Mouse (Mus musculus) small intestine, adult 2 months (tissue): ENCODE results near the gene Ranbp6. TPM values are rescaled to one million over a fixed set of nuclear protein-coding genes. Genes with fewer than 3 reads are reported as not detected.
A peak's percentile ranks its signal among the peaks of the same experiment; 100 is the strongest.

Experiments
- H3K27ac ChIP-seq: fragments of 200-500 bp; 2 replicates; pipeline ENCODE4 v1.5.1; 2012; ENCODE audit warnings: low read depth, low read length, control low read depth, inconsistent platforms; ENCODE audit not compliant: insufficient read depth
- H3K27me3 ChIP-seq: fragments of 200-500 bp; 2 replicates; pipeline ENCODE4 v1.6.1; 2012; ENCODE audit warnings: mild to moderate bottlenecking, moderate library complexity, low read length, inconsistent platforms; ENCODE audit not compliant: control insufficient read depth, insufficient read depth
- H3K36me3 ChIP-seq: fragments of 200-500 bp; 2 replicates; pipeline ENCODE4 v1.6.1; 2012; ENCODE audit warnings: mild to moderate bottlenecking, low read length, control low read depth, inconsistent platforms; ENCODE audit not compliant: control insufficient read depth, insufficient read depth
- H3K4me1 ChIP-seq: fragments of 200-500 bp; 2 replicates; pipeline ENCODE4 v1.6.1; 2012; ENCODE audit warnings: low read length, inconsistent platforms, mixed read lengths; ENCODE audit not compliant: control insufficient read depth, insufficient read depth, insufficient read length
- H3K4me3 ChIP-seq: fragments of 200-500 bp; 2 replicates; pipeline ENCODE4 v1.5.1; 2012; ENCODE audit warnings: low read depth, mild to moderate bottlenecking, control low read depth, inconsistent platforms, low read length, moderate library complexity
- CTCF ChIP-seq: fragments of 200-500 bp; IDR thresholded peaks from 2 replicates; pipeline ENCODE4 v1.5.1; 2012; ENCODE audit warnings: low read depth, mild to moderate bottlenecking, control low read depth, inconsistent platforms, low read length, moderate library complexity, mixed read lengths; ENCODE audit not compliant: insufficient replicate concordance, insufficient read length; ENCODE audit errors: extremely low read depth
- POLR2A ChIP-seq: fragments of 200-500 bp; IDR thresholded peaks from 2 replicates; pipeline ENCODE4 v1.6.1; 2012; ENCODE audit warnings: low read depth, mild to moderate bottlenecking, control low read depth, inconsistent platforms, low read length, moderate library complexity
- WGBS: fragments of 180-500 bp; shearing (Covaris S2); methylation state at CpG from one replicate; pipeline ENCODE4 v1.1.7; 2018; 5-methylcytosine and 5-hydroxymethylcytosine counted together
- polyA plus RNA-seq: library from polyadenylated mRNA; depleted of rRNA; stranded (reverse); fragments of >200 nt; gene quantifications from 2 replicates; pipeline ENCODE4 v1.2.3, GENCODE M21; 2012

Gene Ranbp6
- polyA plus RNA-seq, 1 experiment: 0.42 TPM

DNA sequence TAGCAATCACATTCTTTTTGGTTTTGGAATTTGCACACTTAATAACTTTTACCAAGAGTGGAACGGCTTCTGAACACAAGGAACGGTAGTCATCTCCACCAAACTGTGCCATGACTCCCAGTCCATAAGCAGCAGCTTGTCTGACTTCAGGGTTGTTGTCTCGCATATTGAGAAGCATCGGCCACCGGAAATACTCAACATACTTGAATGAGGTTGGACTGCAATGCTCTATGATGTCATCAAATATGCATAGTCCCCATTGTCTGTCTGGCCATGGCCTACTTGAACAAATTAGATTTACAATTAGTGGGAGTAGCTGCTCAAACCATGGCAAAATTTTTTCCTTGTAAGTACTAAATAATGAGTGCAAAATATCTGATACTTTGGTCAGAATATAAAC is 2.8 kb downstream of the Ranbp6 start:
- H3K4me3 ChIP-seq: no peak overlapping the region
- peaks cover 6% of the 10 kb centered on the region; the same call in 1 of the 2 replicates for H3K4me1 ChIP-seq
- H3K27me3 ChIP-seq: no peaks in the 10 kb centered on the region
- H3K27ac ChIP-seq: no peak overlapping the region
- 95% methylated on average over 5 of the region's 5 CpGs for WGBS
- no peak for TF ChIP-seq CTCF
- TF ChIP-seq POLR2A: no peak
- peaks cover 7% of the 10 kb centered on the region; the same call in 1 of the 2 replicates for H3K36me3 ChIP-seq

DNA sequence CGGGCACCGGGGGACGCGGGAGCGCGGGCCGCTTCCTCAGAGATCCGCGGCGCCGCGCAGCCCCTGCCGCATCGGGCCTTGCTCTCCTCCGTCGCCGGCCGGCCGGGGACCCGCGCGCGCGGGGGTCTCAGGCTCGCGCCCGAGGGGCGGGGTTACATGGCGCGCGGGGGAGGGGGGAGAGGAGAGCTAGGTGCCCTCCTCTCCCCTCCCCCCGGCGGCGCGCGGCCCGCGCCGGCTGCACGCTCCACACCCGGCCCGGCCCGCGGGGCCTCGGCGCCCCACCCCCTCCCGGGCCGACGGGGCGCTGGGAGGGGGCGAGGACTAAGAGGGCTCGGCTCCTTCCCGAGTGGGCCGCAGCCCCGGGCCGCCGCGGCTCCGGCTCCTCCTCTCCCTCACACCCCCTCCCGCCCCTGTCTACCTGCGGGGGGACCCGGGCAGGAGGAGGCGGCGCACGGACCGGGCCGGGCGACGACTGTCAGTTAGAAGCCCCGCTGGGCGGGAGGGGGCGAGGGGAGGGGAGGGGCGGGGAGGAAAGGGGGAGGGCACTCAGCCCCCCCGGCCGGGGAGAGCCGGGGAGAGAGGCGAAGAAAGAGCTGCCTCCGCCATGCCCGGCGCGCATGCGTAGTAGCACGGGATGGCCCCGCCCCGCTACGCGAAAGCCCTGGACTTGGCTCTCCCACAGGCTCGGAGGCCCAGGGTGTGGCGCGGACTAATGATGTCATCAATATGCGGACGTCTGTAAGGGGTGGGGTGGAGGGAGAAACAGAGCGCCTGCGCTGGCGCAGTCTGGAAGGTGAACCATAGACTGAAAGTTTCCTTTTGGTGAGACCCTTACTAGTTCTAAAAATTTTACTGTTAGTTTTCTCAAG is 6.6 kb downstream of the Ranbp6 start, which contains the start of gene 9930021J03Rik:
Gene 9930021J03Rik, minus strand, starts transcription at position 73 of the 869 bp plus-strand sequence.
- Histone ChIP-seq H3K36me3 (peaks cover 8% of the 10 kb centered on the region; the same call in 1 of the 2 replicates), H3K27ac (peak within 1 kb of the TSS; percentile 57)
- under 1% methylated on average over 81 of the region's 95 CpGs for WGBS

DNA sequence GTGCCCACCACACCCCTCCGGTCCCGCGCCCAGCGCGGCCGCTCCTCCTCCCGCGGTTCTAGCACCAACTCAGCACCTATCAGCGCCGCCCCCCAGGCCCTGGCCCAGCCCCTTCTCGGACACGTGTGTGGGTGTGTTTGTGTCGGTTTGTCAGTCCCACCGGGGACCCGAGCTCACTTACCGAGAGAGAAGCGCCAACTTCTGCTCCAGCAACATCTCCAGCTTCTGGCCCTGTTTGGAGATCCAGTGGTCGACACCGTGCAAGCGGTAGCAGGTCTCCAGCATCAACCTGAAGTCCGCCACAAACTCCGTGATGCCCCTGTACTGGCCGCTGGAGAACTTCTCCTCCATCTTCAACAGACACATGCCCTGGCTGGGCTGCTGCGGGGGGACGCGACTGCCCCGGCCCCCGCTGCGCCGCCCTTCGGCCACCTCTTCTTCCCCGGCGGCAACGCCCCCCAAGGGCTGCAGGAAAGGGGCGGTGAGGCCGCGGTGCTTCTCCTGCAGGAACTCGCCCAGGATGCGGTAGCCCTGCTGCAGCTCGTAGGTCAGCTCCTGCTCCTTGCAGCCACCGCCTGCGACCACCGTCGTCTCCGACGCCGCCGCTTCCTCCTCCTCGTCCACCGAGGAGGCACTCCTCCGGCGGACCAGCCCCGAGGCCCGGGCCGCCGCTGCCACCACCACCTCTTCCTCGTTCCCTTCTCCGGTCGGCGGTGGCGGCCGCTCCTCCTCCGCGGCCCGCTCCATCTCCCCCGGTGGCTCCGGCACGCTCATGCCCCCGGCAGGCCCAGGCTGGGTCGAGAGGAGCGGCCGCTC is 7.5 kb downstream of the Ranbp6 start:
- peak overlapping the region; percentile 97 for H3K4me3 ChIP-seq
- peaks cover 5% of the 10 kb centered on the region; the same call in 1 of the 2 replicates for H3K4me1 ChIP-seq
- peaks cover 4% of the 10 kb centered on the region; the same call in 1 of the 2 replicates for H3K36me3 ChIP-seq
- H3K27me3 ChIP-seq: no peaks in the 10 kb centered on the region
- TF ChIP-seq POLR2A (no peak; the same call in none of the 2 replicates), CTCF (no peak)
- peak overlapping the region; percentile 57 for H3K27ac ChIP-seq
- WGBS: under 1% methylated on average over 71 of the region's 72 CpGs

More for the DNA sequence above, 6.6 kb downstream of the Ranbp6 start, which contains the start of gene 9930021J03Rik:
- TF ChIP-seq POLR2A (peak; percentile 65; the same call in 1 of the 2 replicates), CTCF (no peak)
- no peaks in the 10 kb centered on the region for H3K27me3 ChIP-seq
- H3K4me3 ChIP-seq: peak within 1 kb of the TSS; percentile 97
- H3K4me1 ChIP-seq: peaks cover 5% of the 10 kb centered on the region; the same call in 1 of the 2 replicates

DNA sequence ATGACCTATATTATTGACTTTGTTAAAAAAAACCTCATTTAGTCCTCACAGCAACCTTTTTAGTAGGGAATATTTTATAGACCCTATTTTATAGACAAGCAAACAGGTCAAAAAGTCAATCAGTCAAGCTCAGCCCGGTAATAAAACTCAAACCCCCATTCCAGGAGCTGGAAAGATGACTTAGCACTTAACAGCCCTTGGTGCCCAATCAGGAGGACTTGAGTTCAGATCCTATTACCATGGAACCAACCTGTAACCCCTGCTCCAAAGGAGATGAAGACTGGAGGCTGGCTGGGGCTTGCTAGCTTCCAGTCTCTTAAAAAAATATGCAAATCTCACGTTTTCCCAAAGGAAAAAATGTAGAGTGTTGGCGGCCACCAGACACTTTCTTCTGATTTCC is 8.8 kb downstream of the Ranbp6 start:
- no peak overlapping the region for H3K4me3 ChIP-seq

DNA sequence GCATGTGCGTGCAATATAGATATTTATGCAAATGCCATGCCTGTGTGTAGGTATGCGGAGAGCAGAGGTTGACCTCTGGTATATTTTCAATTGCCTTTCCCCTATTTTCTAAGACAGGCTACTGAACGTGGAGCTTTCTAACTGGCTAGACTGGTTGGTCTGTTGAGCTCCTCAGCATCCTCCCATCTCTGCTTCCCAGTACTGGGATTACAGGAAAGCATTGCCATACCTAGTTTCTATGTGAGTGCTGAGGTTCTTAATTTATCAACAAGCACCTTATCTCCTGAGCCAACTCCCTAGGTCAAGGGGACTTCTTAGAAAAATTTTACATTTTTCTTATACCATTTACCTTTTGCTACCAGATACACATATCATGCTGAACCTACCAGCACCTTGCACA is 15.4 kb downstream of the Ranbp6 start:
- Histone ChIP-seq H3K4me3 (no peak overlapping the region), H3K27me3 (no peaks in the 10 kb centered on the region), H3K4me1 (0 out of 2 replicates have a peak, but pooled peaks cover 2% of the 10 kb centered on the region), H3K36me3 (no peaks in the 10 kb centered on the region), H3K27ac (no peak overlapping the region)
- no peak for TF ChIP-seq POLR2A
- TF ChIP-seq CTCF: no peak
- WGBS: 66% methylated on average over 3 of the region's 3 CpGs

More for the DNA sequence above, 8.8 kb downstream of the Ranbp6 start:
- H3K27ac ChIP-seq: no peak overlapping the region
- H3K36me3 ChIP-seq: 0 out of 2 replicates have a peak, but pooled peaks cover 1% of the 10 kb centered on the region
- TF ChIP-seq POLR2A (no peak), CTCF (no peak)
- no peaks in the 10 kb centered on the region for H3K27me3 ChIP-seq
- peaks cover 5% of the 10 kb centered on the region; the same call in 1 of the 2 replicates for H3K4me1 ChIP-seq
- 30% methylated on average over 3 of the region's 3 CpGs for WGBS

DNA sequence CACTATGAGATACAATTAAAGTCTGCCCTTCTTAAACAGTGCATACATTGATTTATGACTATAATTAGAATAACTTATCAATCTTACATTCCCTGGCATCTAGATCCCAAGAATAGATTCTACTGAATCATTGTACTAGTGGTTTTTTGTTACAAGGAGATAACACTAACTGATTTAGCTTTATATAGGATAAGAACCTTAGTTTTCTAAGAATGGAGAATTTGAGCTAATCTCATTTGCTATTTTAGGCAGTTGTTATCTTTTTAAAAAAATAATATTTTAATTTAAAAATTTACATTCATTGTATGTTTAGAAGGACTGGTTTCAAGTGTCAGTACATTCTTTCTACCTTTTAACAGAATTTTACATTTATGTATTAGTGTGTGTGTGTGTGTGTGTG is 24.8 kb downstream of the Ranbp6 start:
- Histone ChIP-seq H3K4me1 (no peaks in the 10 kb centered on the region), H3K36me3 (peaks cover 10% of the 10 kb centered on the region), H3K4me3 (no peak overlapping the region), H3K27me3 (no peaks in the 10 kb centered on the region), H3K27ac (no peak overlapping the region)
- TF ChIP-seq POLR2A: no peak
- TF ChIP-seq CTCF: no peak
